Mouse (Mus musculus) myocyte (in vitro differentiated cells): ENCODE measurements around the gene Dhh.

Source experiments
- CEBPB ChIP-seq: IDR thresholded peaks from 2 replicates; pipeline ENCODE4 v1.6.1; 2011; ENCODE audit warnings: mild to moderate bottlenecking, moderate library complexity; ENCODE audit not compliant: poor library complexity, insufficient read depth, severe bottlenecking
- E2F4 ChIP-seq: IDR thresholded peaks from one replicate; pipeline ENCODE4 v1.6.1; 2011; ENCODE audit warnings: mild to moderate bottlenecking, control low read depth, moderate library complexity; ENCODE audit not compliant: insufficient read depth
- MAX ChIP-seq: IDR thresholded peaks from one replicate; pipeline ENCODE4 v1.6.1; 2011; ENCODE audit warnings: low read depth, mild to moderate bottlenecking, control low read depth
- MYOD1 ChIP-seq, 3 experiments: IDR thresholded peaks; one replicate each; pipeline ENCODE4 v1.6.1; 2011; ENCODE audit warnings: control low read depth in 2 of 3, low read depth in 2 of 3, mild to moderate bottlenecking in 2 of 3, moderate library complexity in 1 of 3; ENCODE audit not compliant: insufficient read length in 2 of 3, control insufficient read depth in 1 of 3
- MYOG ChIP-seq, 3 experiments: IDR thresholded peaks; one replicate each; pipeline ENCODE4 v1.6.1; 2011; ENCODE audit warnings: control low read depth in 2 of 3, low read depth in 2 of 3, mild to moderate bottlenecking in 2 of 3; ENCODE audit not compliant: insufficient read length in 2 of 3, control insufficient read depth in 1 of 3, insufficient read depth in 1 of 3
- POLR2A ChIP-seq: IDR thresholded peaks from one replicate; pipeline ENCODE4 v1.6.1; 2011; ENCODE audit warnings: low read depth, mild to moderate bottlenecking, control low read depth, moderate library complexity; ENCODE audit not compliant: insufficient read length
- POLR2AphosphoS2 ChIP-seq: IDR thresholded peaks from one replicate; pipeline ENCODE4 v1.6.1; 2011; ENCODE audit warnings: low read depth, control low read depth; ENCODE audit not compliant: insufficient read length
- REST ChIP-seq: IDR thresholded peaks from one replicate; pipeline ENCODE4 v1.6.1; 2011; ENCODE audit warnings: mild to moderate bottlenecking, control low read depth, moderate library complexity; ENCODE audit not compliant: insufficient read depth, insufficient read length
- SRF ChIP-seq: IDR thresholded peaks from one replicate; pipeline ENCODE4 v1.6.1; 2011; ENCODE audit warnings: low read depth; ENCODE audit not compliant: control insufficient read depth, insufficient read length
- TCF12 ChIP-seq: IDR thresholded peaks from one replicate; pipeline ENCODE4 v1.6.1; 2011; ENCODE audit warnings: mild to moderate bottlenecking, control low read depth; ENCODE audit not compliant: poor library complexity, insufficient read depth, severe bottlenecking
- USF1 ChIP-seq: IDR thresholded peaks from one replicate; pipeline ENCODE4 v1.6.1; 2011; ENCODE audit warnings: low read depth, mild to moderate bottlenecking, control low read depth, moderate library complexity

GRCm38 (mm10) chr15:98940816-98941215 lies 42.5 kb upstream of the Dhh start:
- TF ChIP-seq POLR2A = no peak
- TF ChIP-seq E2F4 = no peak
- TF ChIP-seq MAX = no peak
- TF ChIP-seq USF1 = no peak
- no peak for TF ChIP-seq MYOG (IDR thresholded peaks at IDR 0.05; ENCODE audit: control insufficient read depth in 1 of 3, insufficient read depth in 1 of 3, insufficient read length in 2 of 3, low read depth in 2 of 3)
- no peak for TF ChIP-seq REST
- TF ChIP-seq MYOD1 (IDR thresholded peaks at IDR 0.05; ENCODE audit: control insufficient read depth in 1 of 3, insufficient read length in 2 of 3, low read depth in 2 of 3) = no peak
- no peak for TF ChIP-seq TCF12
- no peak for TF ChIP-seq POLR2AphosphoS2
- no peak for TF ChIP-seq SRF
- no peak for TF ChIP-seq CEBPB
